Mouse (Mus musculus): Measurements from ENCODE around the gene Zer1.

- peak; percentile 79 for TF ChIP-seq CTCF (IDR thresholded peaks at IDR 0.05; ENCODE audit: insufficient read depth, low read length)
- TF ChIP-seq POLR2A (IDR thresholded peaks at IDR 0.05; ENCODE audit: borderline replicate concordance, extremely low read depth, low read depth, low read length): no peak
Measured at GRCm38 (mm10) chr2:30095882-30096527, 28.4 kb downstream of the Zer1 start.
